Mouse (Mus musculus) MEL (cell line): ENCODE data around the gene Npr3. TPM values are rescaled to one million over a fixed set of nuclear protein-coding genes. Genes with fewer than 3 reads are reported as not detected.

Source experiments
- DNase-seq: peaks from one replicate; pipeline ENCODE4 v3.0.0; 2011; ENCODE audit warnings: low read depth, low spot score
- H3K27ac ChIP-seq: 2 replicates; pipeline ENCODE4 v1.5.1; 2012; ENCODE audit warnings: low read depth, mild to moderate bottlenecking, control low read depth, low read length, moderate library complexity; ENCODE audit not compliant: control insufficient read depth
- H3K27me3 ChIP-seq, 2 experiments: fragments of 150-350 bp in 1 of 2; sonication (generic) in 1 of 2; 2 replicates each; pipeline ENCODE4 v1.6.1; 2012; ENCODE audit warnings: low read length in 2 of 2, mild to moderate bottlenecking in 2 of 2, improper control_type of control experiment in 1 of 2, moderate library complexity in 1 of 2; ENCODE audit not compliant: insufficient read depth in 2 of 2, control insufficient read depth in 1 of 2
- H3K36me3 ChIP-seq, 2 experiments: 2 replicates each; pipeline ENCODE4 v1.6.1; 2012 to 2014; ENCODE audit warnings: low read length in 2 of 2, improper control_type of control experiment in 1 of 2, inconsistent platforms in 1 of 2, mild to moderate bottlenecking in 1 of 2; ENCODE audit not compliant: insufficient read depth in 2 of 2, control insufficient read depth in 1 of 2
- H3K4me1 ChIP-seq, 2 experiments: fragments of 150-350 bp in 1 of 2; sonication (generic) in 1 of 2; 2 replicates each; pipeline ENCODE4 v1.6.1; 2012; ENCODE audit warnings: low read length in 2 of 2, improper control_type of control experiment in 1 of 2, mild to moderate bottlenecking in 1 of 2; ENCODE audit not compliant: insufficient read depth in 2 of 2, control insufficient read depth in 1 of 2
- H3K4me3 ChIP-seq, 2 experiments: fragments of 150-350 bp in 1 of 2; sonication (generic) in 1 of 2; 2 replicates each; pipeline ENCODE4 v1.5.1; 2012; ENCODE audit warnings: low read depth in 2 of 2, low read length in 2 of 2, mild to moderate bottlenecking in 2 of 2, moderate library complexity in 2 of 2, control low read depth in 1 of 2, improper control_type of control experiment in 1 of 2; ENCODE audit not compliant: control insufficient read depth in 1 of 2, insufficient read depth in 1 of 2
- H3K79me2 ChIP-seq: 2 replicates; pipeline ENCODE4 v1.6.1; 2012; ENCODE audit warnings: mild to moderate bottlenecking, low read length, moderate library complexity; ENCODE audit not compliant: control insufficient read depth, poor library complexity, insufficient read depth
- H3K9ac ChIP-seq: 2 replicates; pipeline ENCODE4 v1.6.1; 2012; ENCODE audit warnings: low read depth, mild to moderate bottlenecking, control low read depth, low read length, moderate library complexity; ENCODE audit not compliant: control insufficient read depth, poor library complexity, severe bottlenecking
- H3K9me3 ChIP-seq: fragments of 150-350 bp; sonication (generic); replicated peaks from 2 replicates; pipeline ENCODE4 v1.6.1; 2012; ENCODE audit warnings: mild to moderate bottlenecking, low read length, improper control_type of control experiment, moderate library complexity; ENCODE audit not compliant: insufficient read depth
- ETS1 ChIP-seq: IDR thresholded peaks from 2 replicates; pipeline ENCODE4 v1.6.1; 2012; ENCODE audit warnings: low read depth, mild to moderate bottlenecking, inconsistent platforms, low read length, improper control_type of control experiment, moderate library complexity
- MAFK ChIP-seq: IDR thresholded peaks from 2 replicates; pipeline ENCODE4 v1.6.1; 2011; ENCODE audit warnings: low read depth, mild to moderate bottlenecking, low read length, improper control_type of control experiment, borderline replicate concordance
- MAZ ChIP-seq: IDR thresholded peaks from 2 replicates; pipeline ENCODE4 v1.6.1; 2012; ENCODE audit warnings: low read depth, mild to moderate bottlenecking, inconsistent platforms, low read length, improper control_type of control experiment
- MYB ChIP-seq: IDR thresholded peaks from 2 replicates; pipeline ENCODE4 v1.6.1; 2011; ENCODE audit warnings: mild to moderate bottlenecking, low read depth, low read length, improper control_type of control experiment
- NRF1 ChIP-seq: IDR thresholded peaks from 2 replicates; pipeline ENCODE4 v1.6.1; 2014; ENCODE audit warnings: low read depth, mild to moderate bottlenecking, inconsistent platforms, low read length, improper control_type of control experiment, moderate library complexity; ENCODE audit not compliant: poor library complexity, insufficient read depth, severe bottlenecking
- POLR2A ChIP-seq, 2 experiments: IDR thresholded peaks; 2 replicates each; pipeline ENCODE4 v1.6.1; 2011 to 2012; ENCODE audit warnings: low read length in 2 of 2, mild to moderate bottlenecking in 2 of 2, control low read depth in 1 of 2, improper control_type of control experiment in 1 of 2, low read depth in 1 of 2, moderate library complexity in 1 of 2; ENCODE audit not compliant: control insufficient read depth in 1 of 2, insufficient read depth in 1 of 2, poor library complexity in 1 of 2
- RAD21 ChIP-seq: IDR thresholded peaks from 2 replicates; pipeline ENCODE4 v1.6.1; 2011; ENCODE audit warnings: mild to moderate bottlenecking, low read depth, low read length, improper control_type of control experiment
- SMC3 ChIP-seq: IDR thresholded peaks from 2 replicates; pipeline ENCODE4 v1.6.1; 2011; ENCODE audit warnings: low read depth, low read length, improper control_type of control experiment
- TAL1 ChIP-seq: IDR thresholded peaks from 2 replicates; pipeline ENCODE4 v1.6.1; 2012; ENCODE audit warnings: mild to moderate bottlenecking, inconsistent platforms, low read length, moderate library complexity, mixed read lengths
- UBTF ChIP-seq: IDR thresholded peaks from 2 replicates; pipeline ENCODE4 v1.6.1; 2012; ENCODE audit warnings: low read depth, mild to moderate bottlenecking, inconsistent platforms, low read length, improper control_type of control experiment, moderate library complexity, borderline replicate concordance; ENCODE audit not compliant: insufficient read depth
- USF1 ChIP-seq: IDR thresholded peaks from 2 replicates; pipeline ENCODE4 v1.6.1; 2014; ENCODE audit warnings: low read depth, mild to moderate bottlenecking, inconsistent platforms, low read length, improper control_type of control experiment, moderate library complexity
- USF2 ChIP-seq, 2 experiments: IDR thresholded peaks; 2 replicates each; pipeline ENCODE4 v1.6.1; 2011 to 2012; ENCODE audit warnings: improper control_type of control experiment in 2 of 2, low read length in 2 of 2, borderline replicate concordance in 1 of 2, inconsistent platforms in 1 of 2, low read depth in 1 of 2, mild to moderate bottlenecking in 1 of 2; ENCODE audit not compliant: insufficient read depth in 1 of 2
- ZC3H11A ChIP-seq: IDR thresholded peaks from 2 replicates; pipeline ENCODE4 v1.6.1; 2012; ENCODE audit warnings: low read depth, mild to moderate bottlenecking, inconsistent platforms, low read length, improper control_type of control experiment
- ZNF384 ChIP-seq: IDR thresholded peaks from 2 replicates; pipeline ENCODE4 v1.6.1; 2012; ENCODE audit warnings: low read depth, mild to moderate bottlenecking, inconsistent platforms, low read length, improper control_type of control experiment
- polyA plus RNA-seq, 2 experiments: library from polyadenylated mRNA; stranded (reverse) in 1 of 2; unstranded in 1 of 2; fragments of >175 nt in 1 of 2; fragments of >200 nt in 1 of 2; gene quantifications; 2 replicates each; pipeline versions ENCODE4 v1.2.1 to v1.2.4; 2012; ENCODE audit warnings: low replicate concordance in 2 of 2, low read depth in 1 of 2; ENCODE audit not compliant: insufficient read length in 2 of 2, insufficient read depth in 1 of 2, missing spikeins in 1 of 2
- total RNA-seq: library from RNA; depleted of rRNA; stranded (reverse); fragments of 300-350 nt; gene quantifications from 2 replicates; pipeline ENCODE4 v1.2.3, GENCODE M21; 2012

Gene Npr3
- total and polyA plus RNA-seq, 3 experiments: not detected

DNA sequence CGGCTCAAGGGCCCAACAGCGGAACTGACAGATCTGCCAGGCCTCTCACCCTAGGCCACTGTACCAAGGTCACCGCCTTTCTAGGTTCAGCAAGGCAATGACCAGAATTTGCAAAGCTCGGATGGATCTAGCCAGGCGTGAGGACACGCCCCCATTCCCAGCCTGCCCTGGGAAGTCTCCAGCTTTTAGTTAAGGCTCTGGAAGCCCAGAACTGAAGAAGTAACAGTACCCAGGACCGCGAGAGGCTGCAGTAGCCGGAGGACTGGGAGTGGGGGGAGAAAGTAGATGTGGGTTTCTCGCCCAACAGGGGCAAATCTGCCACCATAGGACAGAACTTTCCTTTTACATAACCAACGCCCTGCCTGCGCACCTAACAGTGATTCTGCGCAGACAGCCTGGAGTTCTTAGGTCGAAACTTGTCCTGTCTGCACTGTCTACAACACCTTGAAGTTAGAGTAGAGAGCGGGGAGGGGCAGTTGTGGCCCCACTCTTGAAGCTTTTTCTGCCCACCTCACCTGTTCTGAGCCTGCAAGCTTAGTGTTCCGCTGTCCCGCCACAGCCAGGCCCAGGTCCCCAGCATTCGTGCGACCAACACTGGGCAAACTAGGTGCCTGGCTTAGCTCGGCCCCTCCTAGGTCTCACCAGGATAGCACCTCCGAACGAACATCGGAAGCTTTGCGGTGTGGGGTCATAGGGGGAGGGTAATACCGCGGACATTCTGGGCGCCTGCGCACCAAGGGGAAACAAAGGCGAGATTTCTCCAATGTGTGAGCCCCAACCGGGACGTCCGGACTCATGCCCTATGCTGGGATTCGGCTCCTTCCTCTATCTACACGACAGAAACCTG lies 3.7 kb downstream of the Npr3 start:
- Histone ChIP-seq H3K9ac (no peak overlapping the region), H3K27me3 (no peaks in the 10 kb centered on the region), H3K79me2 (no peaks in the 10 kb centered on the region), H3K36me3 (no peaks in the 10 kb centered on the region), H3K4me1 (no peaks in the 10 kb centered on the region), H3K27ac (no peak overlapping the region), H3K9me3 (no peaks in the 10 kb centered on the region), H3K4me3 (no peak overlapping the region)
- no peak for DNase-seq
- TF ChIP-seq MYB: no peak
- TF ChIP-seq NRF1: no peak
- no peak for TF ChIP-seq UBTF
- no peak for TF ChIP-seq POLR2A (IDR thresholded peaks at IDR 0.05; ENCODE audit: control insufficient read depth in 1 of 2, insufficient read depth in 1 of 2, low read depth in 1 of 2, low read length in 2 of 2, poor library complexity in 1 of 2)
- no peak for TF ChIP-seq ZC3H11A
- TF ChIP-seq USF1: no peak

DNA sequence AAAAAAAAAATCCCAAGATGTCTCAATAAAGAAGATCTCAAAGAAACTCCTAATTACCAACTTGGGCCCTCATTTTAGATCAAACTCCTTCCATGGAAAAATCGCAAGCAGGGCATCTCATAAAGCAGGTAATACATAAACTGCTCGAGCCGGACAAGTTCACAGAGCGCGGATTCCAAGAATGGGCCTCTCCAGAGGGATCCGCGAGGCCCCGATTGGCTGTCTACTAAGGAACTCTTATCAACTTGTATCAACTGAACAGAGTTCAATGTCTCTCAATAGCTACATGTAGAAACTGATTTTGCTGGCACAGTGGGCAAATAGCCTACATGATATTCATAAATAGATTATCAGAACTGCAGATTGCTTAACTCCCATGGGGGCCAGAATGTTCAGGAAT lies 9.5 kb downstream of the Npr3 start:
- Histone ChIP-seq H3K27me3 (no peaks in the 10 kb centered on the region), H3K9ac (no peak overlapping the region), H3K27ac (no peak overlapping the region), H3K36me3 (no peaks in the 10 kb centered on the region), H3K79me2 (no peaks in the 10 kb centered on the region), H3K4me3 (no peak overlapping the region), H3K9me3 (no peaks in the 10 kb centered on the region), H3K4me1 (no peaks in the 10 kb centered on the region)
- no peak for DNase-seq
- TF ChIP-seq MAZ (no peak), POLR2A (IDR thresholded peaks at IDR 0.05; ENCODE audit: control insufficient read depth in 1 of 2, insufficient read depth in 1 of 2, low read depth in 1 of 2, low read length in 2 of 2, poor library complexity in 1 of 2) (no peak), ZNF384 (no peak), ETS1 (no peak), TAL1 (no peak), MAFK (no peak), USF2 (IDR thresholded peaks at IDR 0.05; ENCODE audit: borderline replicate concordance in 1 of 2, insufficient read depth in 1 of 2, low read depth in 1 of 2, low read length in 2 of 2) (no peak), RAD21 (no peak), SMC3 (no peak), UBTF (no peak)
